Mouse (Mus musculus) forebrain, embryonic 13.5 days (tissue): ENCODE measurements around the gene Dph1. TPM values are rescaled to one million over a fixed set of nuclear protein-coding genes. Genes with fewer than 3 reads are reported as not detected.

ENCODE experiments used
- ATAC-seq: fragments of 200-750 bp; cut with Nextera tagmentation; 2 replicates; pipeline ENCODE4 v1.8.0; 2017
- H3K27ac ChIP-seq: fragments of 300-500 bp; sonication (generic); 2 replicates; pipeline ENCODE4 v1.5.1; 2015; ENCODE audit warnings: inconsistent platforms, mild to moderate bottlenecking, moderate library complexity
- H3K27me3 ChIP-seq: fragments of 300-500 bp; sonication (generic); 2 replicates; pipeline ENCODE4 v1.6.1; 2015; ENCODE audit warnings: mild to moderate bottlenecking, inconsistent platforms
- H3K36me3 ChIP-seq: fragments of 300-500 bp; sonication (generic); 2 replicates; pipeline ENCODE4 v1.6.1; 2015; ENCODE audit warnings: mild to moderate bottlenecking, inconsistent platforms; ENCODE audit not compliant: poor library complexity, severe bottlenecking
- H3K4me1 ChIP-seq: fragments of 300-500 bp; sonication (generic); 2 replicates; pipeline ENCODE4 v1.6.1; 2015; ENCODE audit warnings: inconsistent platforms
- H3K4me2 ChIP-seq: fragments of 300-500 bp; sonication (generic); 2 replicates; pipeline ENCODE4 v1.6.1; 2015; ENCODE audit warnings: inconsistent platforms, mild to moderate bottlenecking, moderate library complexity
- H3K4me3 ChIP-seq: fragments of 300-500 bp; sonication (generic); 2 replicates; pipeline ENCODE4 v1.5.1; 2015; ENCODE audit warnings: mild to moderate bottlenecking, inconsistent platforms
- H3K9ac ChIP-seq: fragments of 300-500 bp; sonication (generic); 2 replicates; pipeline ENCODE4 v1.6.1; 2015; ENCODE audit warnings: mild to moderate bottlenecking, inconsistent platforms
- H3K9me3 ChIP-seq: fragments of 300-500 bp; sonication (generic); replicated peaks from 2 replicates; pipeline ENCODE4 v1.6.1; 2016; ENCODE audit warnings: inconsistent platforms
- WGBS: fragments of 180-500 bp; shearing (Covaris S2); methylation state at CpG from one replicate; pipeline ENCODE4 v1.1.7; 2015; 5-methylcytosine and 5-hydroxymethylcytosine counted together
- polyA plus RNA-seq: library from polyadenylated mRNA; unstranded; fragments of >200 nt; fragmentation: Nextera tagmentation; extraction: Ambion mirVana; gene quantifications from 2 replicates; pipeline ENCODE4 v1.2.1, GENCODE M21; 2015

Dph1 gene
- polyA plus RNA-seq, 1 experiment from 2014 or later: 13.9 TPM

DNA sequence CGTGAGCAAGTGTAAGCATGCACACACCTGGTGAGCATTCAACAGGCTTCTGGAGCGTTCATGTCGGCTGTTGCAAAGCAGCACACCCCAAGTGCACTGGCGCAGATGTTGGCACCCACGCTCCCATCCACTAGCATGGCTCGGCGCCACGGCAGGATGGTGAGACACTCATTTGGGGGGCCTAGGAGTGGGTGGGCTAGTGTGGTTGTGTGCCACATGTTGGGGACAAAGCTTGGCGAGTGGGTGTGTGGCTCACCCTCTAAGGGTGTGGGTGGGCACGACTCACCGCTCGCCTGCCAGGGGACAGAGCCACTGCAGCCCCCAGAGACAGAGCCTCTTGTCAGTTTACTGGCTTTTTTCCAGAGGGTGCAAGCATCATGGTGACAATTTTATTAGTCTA lies 9.9 kb upstream of the Dph1 start:
- Histone ChIP-seq H3K4me1 (0 out of 2 replicates have a peak, but pooled peaks cover 3% of the 10 kb centered on the region), H3K4me3 (no peak overlapping the region), H3K9ac (no peak overlapping the region), H3K27ac (no peak overlapping the region), H3K36me3 (no peaks in the 10 kb centered on the region), H3K27me3 (peaks cover 32% of the 10 kb centered on the region), H3K9me3 (no peaks in the 10 kb centered on the region), H3K4me2 (no peak overlapping the region)
- ATAC-seq: no peak
- WGBS: 94% methylated on average over 12 of the region's 12 CpGs

DNA sequence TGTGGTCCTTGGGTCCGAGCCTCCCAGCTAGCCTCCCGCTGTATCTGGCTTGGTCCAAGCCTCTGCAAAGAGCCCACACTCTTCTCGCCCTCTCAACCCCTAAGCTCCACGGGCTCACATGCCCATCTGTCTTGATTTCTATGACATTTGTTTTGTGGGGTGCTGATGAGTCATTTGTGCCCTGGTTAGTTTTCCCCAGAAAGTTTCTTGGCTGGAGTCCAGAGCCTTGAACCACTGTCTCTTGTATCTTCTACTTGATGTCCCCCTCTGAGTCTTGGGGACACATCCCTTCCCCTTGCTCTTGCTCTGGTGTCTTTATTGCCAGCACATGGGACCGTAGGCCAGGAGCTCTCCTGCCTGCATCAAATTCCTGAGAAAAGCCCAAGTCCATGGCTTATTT lies 8.9 kb upstream of the Dph1 start:
- Histone ChIP-seq H3K4me2 (no peak overlapping the region), H3K27me3 (peaks cover 42% of the 10 kb centered on the region), H3K4me1 (peaks cover 10% of the 10 kb centered on the region), H3K9me3 (no peaks in the 10 kb centered on the region), H3K36me3 (no peaks in the 10 kb centered on the region), H3K9ac (no peak overlapping the region), H3K4me3 (no peak overlapping the region), H3K27ac (no peak overlapping the region)
- WGBS: 83% methylated on average over 5 of the region's 5 CpGs
- ATAC-seq: no peak

DNA sequence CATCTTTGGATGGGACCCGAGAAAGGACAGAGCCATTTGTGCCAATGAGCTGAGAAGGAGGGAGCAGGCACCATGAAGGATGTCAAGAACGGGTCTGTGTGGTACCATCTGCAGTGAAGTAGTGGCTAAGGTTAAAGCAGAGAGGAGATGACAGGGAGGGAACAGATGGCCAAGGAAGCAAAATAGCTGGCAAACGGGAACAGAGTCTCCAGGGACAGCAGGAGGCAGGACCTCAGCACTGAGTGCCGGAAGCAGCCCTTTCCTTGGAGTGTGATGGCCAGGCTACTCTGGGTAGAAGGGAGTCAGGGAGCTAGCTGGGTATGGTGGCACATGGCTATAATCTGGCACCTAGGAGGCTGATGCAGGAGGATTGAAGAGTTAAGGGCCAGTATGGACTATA lies 7.8 kb upstream of the Dph1 start:
- Histone ChIP-seq H3K9me3 (no peaks in the 10 kb centered on the region), H3K27me3 (peaks cover 54% of the 10 kb centered on the region), H3K4me2 (no peak overlapping the region), H3K9ac (no peak overlapping the region), H3K4me1 (peaks cover 18% of the 10 kb centered on the region), H3K36me3 (no peaks in the 10 kb centered on the region), H3K27ac (no peak overlapping the region), H3K4me3 (no peak overlapping the region)
- no peak for ATAC-seq
- WGBS: 80% methylated on average over 4 of the region's 4 CpGs

DNA sequence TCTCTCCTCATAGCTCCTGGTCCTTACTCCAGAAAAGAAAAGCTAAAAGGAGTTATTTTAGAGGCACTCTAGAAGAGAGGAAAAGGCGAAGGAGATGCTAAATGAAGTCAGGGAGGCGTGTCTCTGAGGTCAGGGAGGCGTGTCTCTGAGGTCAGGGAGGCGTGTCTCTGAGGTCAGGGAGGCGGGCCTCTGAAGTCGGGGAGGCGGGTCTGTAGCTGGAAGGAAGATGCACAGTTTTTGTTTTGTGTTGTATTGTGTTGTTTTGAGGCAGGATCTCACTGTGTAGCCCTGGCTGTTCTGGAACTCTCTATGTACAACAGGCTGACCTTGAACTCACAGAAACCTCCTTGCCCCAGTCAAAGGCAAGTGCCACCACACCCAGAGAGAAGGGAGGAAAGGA lies 6.9 kb upstream of the Dph1 start:
- Histone ChIP-seq H3K9ac (no peak overlapping the region), H3K27me3 (peaks cover 62% of the 10 kb centered on the region), H3K36me3 (no peaks in the 10 kb centered on the region), H3K9me3 (no peaks in the 10 kb centered on the region), H3K27ac (no peak overlapping the region), H3K4me2 (no peak overlapping the region), H3K4me1 (peaks cover 26% of the 10 kb centered on the region), H3K4me3 (no peak overlapping the region)
- ATAC-seq: no peak
- WGBS: 39% methylated on average over 7 of the region's 7 CpGs

DNA sequence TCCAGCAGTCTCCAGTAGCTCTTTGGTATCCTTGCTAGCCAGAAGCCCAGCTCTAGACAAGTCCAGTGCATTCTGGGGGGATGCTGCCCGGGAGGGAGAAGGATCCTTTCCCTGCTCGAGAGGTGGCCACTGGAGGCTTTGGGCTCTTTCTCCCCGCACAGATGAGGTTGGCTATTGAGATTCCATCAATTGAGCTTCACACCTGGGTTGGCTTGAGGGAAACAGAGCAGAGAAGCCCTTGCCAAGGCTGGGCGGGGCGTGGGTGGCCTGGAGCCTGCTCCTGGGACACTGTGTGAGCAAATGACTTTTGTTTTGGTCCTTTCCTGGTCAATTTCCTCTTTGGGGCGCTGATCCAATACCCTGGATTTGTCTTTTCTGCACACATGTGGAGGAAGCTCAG lies 5.1 kb upstream of the Dph1 start:
- 58% methylated on average over 6 of the region's 6 CpGs for WGBS
- Histone ChIP-seq H3K27ac (no peak overlapping the region), H3K4me2 (peak overlapping the region; percentile 72), H3K36me3 (no peaks in the 10 kb centered on the region), H3K4me1 (peaks cover 36% of the 10 kb centered on the region), H3K9ac (no peak overlapping the region), H3K9me3 (no peaks in the 10 kb centered on the region), H3K4me3 (0 out of 2 replicates have a peak overlapping the region, but pooled peaks have one; percentile 48), H3K27me3 (peaks cover 76% of the 10 kb centered on the region)
- no peak for ATAC-seq

DNA sequence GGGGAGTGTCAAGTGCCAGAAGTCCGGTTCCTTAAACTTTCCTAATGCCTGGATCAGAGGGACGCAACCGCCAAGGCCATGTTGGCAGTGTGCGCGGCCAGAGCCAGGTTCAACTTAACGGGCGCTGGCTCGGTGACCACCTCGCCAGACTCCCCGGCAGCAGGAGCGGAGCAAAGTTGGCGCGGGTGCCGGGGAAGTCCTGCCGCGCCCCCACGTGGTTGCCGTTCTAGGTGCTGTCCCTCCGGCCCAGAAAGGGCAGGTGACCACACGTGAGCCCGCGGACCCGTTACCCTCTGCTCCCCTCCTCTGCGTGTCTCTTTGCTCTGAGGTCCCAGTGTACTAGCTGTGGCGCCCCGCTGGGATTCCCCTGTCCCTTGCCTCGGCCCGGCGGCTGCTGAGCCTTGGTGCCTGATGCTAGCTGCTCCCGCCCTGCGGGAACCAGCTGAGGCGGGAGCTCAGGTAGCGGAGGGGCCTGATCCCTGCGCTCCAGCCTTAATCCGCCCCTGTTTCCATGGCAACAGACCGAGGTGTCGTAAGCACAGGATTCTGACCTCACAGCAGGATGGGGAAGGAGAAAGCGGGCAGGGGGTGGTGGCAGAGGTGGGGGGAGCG lies 3.9 kb upstream of the Dph1 start:
- no peak for ATAC-seq
- peak overlapping the region; percentile 72 for H3K4me2 ChIP-seq
- no peaks in the 10 kb centered on the region for H3K36me3 ChIP-seq
- no peak overlapping the region for H3K27ac ChIP-seq
- under 1% methylated on average over 39 of the region's 39 CpGs for WGBS
- H3K9ac ChIP-seq: peak overlapping the region; percentile 59
- peaks cover 78% of the 10 kb centered on the region for H3K27me3 ChIP-seq
- H3K4me3 ChIP-seq: peak overlapping the region; percentile 48
- H3K9me3 ChIP-seq: no peaks in the 10 kb centered on the region
- H3K4me1 ChIP-seq: peaks cover 38% of the 10 kb centered on the region

DNA sequence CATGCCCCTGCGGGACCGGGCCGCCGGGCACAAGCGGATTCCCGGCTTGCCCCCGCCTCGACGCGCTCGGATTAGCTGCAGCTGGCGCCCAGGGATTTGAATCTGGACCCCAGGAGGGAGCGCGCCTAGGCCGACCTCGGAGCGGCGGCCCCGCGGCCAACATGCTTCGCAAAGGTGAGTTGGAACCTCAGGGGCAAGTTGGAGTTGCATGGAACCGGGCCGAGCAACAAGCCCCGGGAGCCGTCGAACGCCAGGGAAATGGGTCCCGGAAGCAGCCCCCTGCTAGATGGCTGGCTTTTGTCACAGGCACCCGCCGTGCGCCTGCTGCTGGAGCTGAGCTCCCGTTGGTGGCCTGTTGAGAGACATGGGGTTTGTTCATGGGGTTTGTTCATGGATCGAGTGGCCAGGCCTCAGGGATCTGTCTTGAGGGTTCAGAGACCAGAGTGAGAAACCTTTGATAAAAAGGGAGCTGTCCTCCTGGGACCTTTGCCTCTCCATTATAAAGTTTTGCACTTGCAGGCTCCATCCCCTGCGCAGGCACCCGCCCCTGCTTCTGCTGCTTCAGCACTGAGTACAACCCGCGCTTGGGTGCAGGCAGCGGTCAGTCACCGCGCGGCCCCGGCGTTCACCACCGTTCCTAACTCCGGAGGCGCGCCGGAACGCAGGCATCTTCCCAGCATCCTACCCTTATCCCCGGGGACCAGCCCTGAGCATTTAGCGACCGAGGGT lies 3.2 kb upstream of the Dph1 start:
- under 1% methylated on average over 48 of the region's 52 CpGs for WGBS

DNA sequence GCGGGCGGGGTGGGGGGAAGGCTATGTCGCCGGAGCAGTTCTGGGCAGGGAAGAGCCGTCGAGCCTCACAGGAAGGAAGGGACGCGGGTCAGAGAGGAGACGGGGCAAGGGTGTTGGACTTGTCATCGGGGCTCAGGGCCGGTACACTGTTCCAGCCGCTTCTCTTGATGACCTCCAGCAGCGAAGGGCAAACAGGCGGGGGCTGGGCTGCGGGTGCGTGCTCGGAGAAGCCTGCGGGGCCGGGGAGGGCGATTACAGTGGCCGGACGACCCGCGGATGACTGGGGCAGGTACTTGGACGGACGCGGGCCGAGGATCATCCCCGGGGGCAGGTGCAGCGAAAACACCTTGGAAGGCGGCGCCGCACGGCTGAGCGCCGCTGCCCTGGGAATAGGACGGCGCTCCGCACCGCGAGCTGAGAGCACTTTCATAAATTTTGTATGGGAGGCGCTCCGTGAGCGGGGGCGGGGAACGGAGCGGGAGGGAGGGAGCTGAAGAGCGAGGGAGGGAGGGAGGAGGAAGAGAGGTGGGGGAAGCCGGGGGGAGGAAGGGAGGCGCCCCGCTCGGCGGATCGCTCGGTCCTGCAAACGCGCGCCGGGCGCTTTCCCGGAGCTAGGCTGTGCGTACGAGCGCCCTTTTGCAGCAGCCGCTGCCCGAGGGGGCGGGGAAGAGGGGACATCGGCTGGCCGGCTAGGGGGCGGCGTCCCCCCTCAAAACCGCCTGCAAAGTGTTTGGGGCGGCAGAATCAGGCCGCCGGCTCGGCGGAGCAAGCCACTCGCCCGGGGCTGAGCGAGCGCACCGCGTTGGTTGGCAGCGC lies 2.4 kb upstream of the Dph1 start, which contains the start of gene Rtn4rl1:
Gene Rtn4rl1, plus strand, starts transcription at position 528 of the 816 bp plus-strand sequence.
- Histone ChIP-seq H3K36me3 (no peaks in the 10 kb centered on the region), H3K4me1 (peaks cover 48% of the 10 kb centered on the region), H3K9ac (peak within 1 kb of the TSS; percentile 59), H3K27ac (no peak within 1 kb of the TSS), H3K4me2 (peak within 1 kb of the TSS; percentile 72), H3K9me3 (no peaks in the 10 kb centered on the region), H3K27me3 (peaks cover 73% of the 10 kb centered on the region), H3K4me3 (peak within 1 kb of the TSS; percentile 48)
- WGBS: 1% methylated on average over 75 of the region's 84 CpGs
- ATAC-seq: 0 out of 2 replicates have a peak, but pooled peaks have one; percentile 0

More for the DNA sequence above, 3.2 kb upstream of the Dph1 start:
- Histone ChIP-seq H3K4me2 (peak overlapping the region; percentile 72), H3K36me3 (no peaks in the 10 kb centered on the region), H3K9me3 (no peaks in the 10 kb centered on the region), H3K27me3 (peaks cover 78% of the 10 kb centered on the region), H3K27ac (no peak overlapping the region), H3K4me3 (peak overlapping the region; percentile 48), H3K9ac (peak overlapping the region; percentile 59), H3K4me1 (peaks cover 45% of the 10 kb centered on the region)
- no peak for ATAC-seq

DNA sequence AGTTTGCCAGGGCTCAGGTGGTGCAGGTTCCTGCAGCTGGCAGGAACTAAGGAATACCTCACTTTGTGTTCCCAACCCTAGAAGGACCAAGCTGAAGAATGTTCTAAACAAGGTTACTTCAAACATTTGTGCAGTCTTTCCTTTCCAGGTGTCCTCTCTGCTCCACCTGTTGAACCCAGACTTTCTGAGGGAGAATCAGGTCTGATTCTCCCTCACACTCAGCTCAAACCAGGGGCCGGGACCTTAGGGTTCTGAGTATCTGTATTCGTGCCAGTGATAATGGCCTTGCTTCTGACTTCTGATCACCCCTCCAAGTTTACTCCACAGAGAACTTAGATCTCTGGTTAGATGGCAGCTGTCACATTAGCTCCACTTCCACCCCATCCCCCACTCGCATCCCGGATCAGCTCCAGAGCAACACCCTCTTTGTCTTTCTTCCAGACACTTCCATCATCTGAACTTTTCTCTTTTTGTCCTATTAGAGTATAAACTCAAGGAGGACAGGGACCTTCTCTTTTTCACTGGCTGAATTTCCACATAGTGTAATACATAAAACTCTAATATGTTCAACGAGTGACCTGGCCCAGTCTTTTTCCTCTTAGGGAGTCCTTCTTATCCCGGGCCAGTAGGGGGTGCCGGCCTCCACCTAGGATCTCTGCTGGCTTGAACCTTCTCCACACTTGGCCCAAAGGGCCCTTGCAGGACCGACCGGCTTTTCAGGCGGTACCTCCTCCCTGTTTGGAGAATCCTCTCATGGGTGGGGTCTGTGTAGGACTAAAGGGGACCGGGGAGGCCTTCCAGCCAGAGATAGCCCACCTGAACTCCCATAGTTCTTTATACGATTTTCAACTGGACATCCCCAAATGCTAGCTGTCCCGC lies 1.5 kb upstream of the Dph1 start:
- Histone ChIP-seq H3K9ac (no peak overlapping the region), H3K9me3 (no peaks in the 10 kb centered on the region), H3K27me3 (peaks cover 66% of the 10 kb centered on the region), H3K4me2 (peak overlapping the region; percentile 72), H3K36me3 (no peaks in the 10 kb centered on the region), H3K4me1 (peaks cover 48% of the 10 kb centered on the region), H3K4me3 (peak overlapping the region; percentile 48), H3K27ac (no peak overlapping the region)
- 21% methylated on average over 13 of the region's 13 CpGs for WGBS
- ATAC-seq: peak; percentile 19; the same call in 1 of the 2 replicates

DNA sequence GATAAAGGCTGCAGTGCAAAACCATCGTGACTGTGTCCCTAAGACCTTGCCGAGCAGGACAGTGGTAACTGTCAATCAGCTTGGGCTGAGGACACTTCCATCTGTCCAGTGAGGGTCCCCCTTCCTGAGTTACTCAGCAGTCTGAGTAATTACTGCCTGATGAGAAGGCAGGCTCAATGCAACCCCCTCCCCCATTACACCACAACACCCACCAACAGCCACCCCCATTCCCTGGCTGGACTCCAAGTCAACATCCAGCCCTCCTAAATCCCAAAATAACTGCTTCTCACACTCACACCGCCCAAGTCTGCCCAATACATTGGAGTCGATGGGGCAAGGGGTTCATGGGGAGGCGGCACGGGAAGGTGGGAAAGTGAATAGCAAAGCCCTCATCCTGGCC lies 800 bp upstream of the Dph1 start:
- no peak for ATAC-seq
- no peaks in the 10 kb centered on the region for H3K36me3 ChIP-seq
- 57% methylated on average over 6 of the region's 6 CpGs for WGBS
- no peak overlapping the region for H3K9ac ChIP-seq
- no peak overlapping the region for H3K4me2 ChIP-seq
- H3K4me3 ChIP-seq: no peak overlapping the region
- no peak overlapping the region for H3K27ac ChIP-seq
- no peaks in the 10 kb centered on the region for H3K9me3 ChIP-seq
- H3K27me3 ChIP-seq: peaks cover 60% of the 10 kb centered on the region
- peaks cover 48% of the 10 kb centered on the region for H3K4me1 ChIP-seq

DNA sequence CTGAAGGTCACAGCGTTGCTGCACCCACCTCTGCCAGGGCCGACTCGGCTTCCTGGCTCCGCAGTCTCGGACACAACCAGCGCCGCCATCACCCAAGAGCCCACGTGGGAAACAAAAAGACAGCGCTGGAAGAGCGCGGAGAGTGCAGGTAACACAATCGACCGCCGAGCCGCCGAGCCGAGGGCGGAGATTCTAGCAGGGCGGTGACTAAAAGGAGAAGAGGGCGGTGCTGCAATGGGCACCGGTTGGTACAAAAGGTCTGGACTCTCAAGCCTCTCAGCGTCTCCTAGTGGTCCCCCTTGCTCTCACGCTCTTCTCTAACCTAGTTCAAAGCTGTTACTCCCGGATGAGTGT lies 693 bp downstream of the Dph1 start:
- H3K4me2 ChIP-seq: peak overlapping the region; percentile 93
- peak overlapping the region; percentile 68 for H3K9ac ChIP-seq
- H3K9me3 ChIP-seq: no peaks in the 10 kb centered on the region
- peaks cover 46% of the 10 kb centered on the region for H3K4me1 ChIP-seq
- 0% methylated on average over 24 of the region's 24 CpGs for WGBS
- H3K4me3 ChIP-seq: peak overlapping the region; percentile 67
- no peak overlapping the region for H3K27ac ChIP-seq
- peaks cover 45% of the 10 kb centered on the region for H3K27me3 ChIP-seq
- H3K36me3 ChIP-seq: no peaks in the 10 kb centered on the region
- ATAC-seq: peak; percentile 83
